ENCODE assay signal across 8 mouse cellular contexts in genomic region chr7:78841601-78842000, GRCm38 (mm10).
"Had no signal": no experiment of that assay in that cellular context is flagged by ENCODE, and none has a peak within 500 bp of the region (broad histone marks: within the 10 kb centered on the region; RNA-seq: fewer than 3 reads in every experiment).

No protein-coding gene starts in this region.

- DNase-seq: kidney, postnatal 14 days; kidney, postnatal 4 days; left cerebral cortex, postnatal 4 days; liver, postnatal 0 days; lung, embryonic 14.5 days; thymus, adult 2 months; thymus, postnatal 14 days; thymus, postnatal 4 days had no signal
